Mouse (Mus musculus): ENCODE results near the gene Hoxd8. TPM values are rescaled to one million over a fixed set of nuclear protein-coding genes. Genes with fewer than 3 reads are reported as not detected.

The Hoxd8 gene
- polyA plus RNA-seq, 1 experiment from 2014 or later = 0.42 TPM

DNA sequence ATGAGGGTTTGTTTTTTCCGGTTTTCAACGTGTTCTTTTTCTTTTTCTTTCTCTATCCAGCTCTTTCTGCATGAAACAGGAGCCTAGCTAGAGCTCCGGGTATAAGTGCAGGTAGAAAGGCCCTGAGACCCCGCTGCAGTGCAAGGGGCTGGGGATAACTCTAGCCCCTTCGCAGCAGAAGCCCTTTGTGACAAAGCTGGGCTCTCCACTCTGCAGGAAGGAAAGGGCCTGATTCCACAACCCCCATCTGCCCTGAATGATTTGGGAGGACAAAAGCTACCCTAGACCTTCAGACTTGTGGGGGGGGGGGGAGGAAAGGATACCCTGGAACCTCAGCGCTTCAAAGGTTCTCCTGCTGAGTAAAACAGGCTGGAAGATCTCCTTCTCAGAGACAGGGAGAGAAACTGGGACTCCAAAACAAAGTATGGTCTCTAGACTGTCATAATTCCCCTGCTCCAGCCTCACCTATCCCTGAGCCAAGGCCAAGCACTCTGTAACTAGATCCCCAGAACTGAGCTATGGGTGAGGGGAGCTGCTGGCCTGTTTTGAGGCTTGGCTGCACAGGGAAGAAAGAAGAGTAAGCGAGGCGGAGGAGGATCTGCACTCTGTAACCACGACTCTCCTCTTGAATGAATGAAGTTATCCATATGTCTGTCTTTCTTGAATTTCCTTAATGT is 27.9 kb upstream of the Hoxd8 start:
- 6% methylated on average over 9 of the region's 9 CpGs for WGBS
- ATAC-seq (replicated peaks; ENCODE audit: extremely low read depth, insufficient read depth, low FRiP score) = no peak

DNA sequence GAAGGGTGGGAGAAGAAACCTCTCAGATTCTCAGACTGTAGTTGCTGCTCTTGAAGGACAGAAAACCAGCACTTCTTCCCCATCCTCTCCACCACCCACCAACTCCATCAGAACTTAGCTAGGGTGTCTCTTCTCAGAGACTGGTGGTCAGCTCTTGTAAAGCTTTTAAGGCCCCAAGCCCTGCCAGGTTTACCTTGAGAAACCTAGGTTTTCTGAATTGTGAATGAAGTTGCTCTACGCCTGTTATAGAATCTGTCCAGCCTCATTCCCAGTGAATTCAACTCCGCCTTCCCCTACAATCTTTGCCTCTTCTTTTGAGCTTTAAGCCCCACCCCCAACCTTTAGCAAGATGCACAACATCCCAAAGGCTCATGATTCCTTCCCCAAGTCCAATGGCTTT is 27.3 kb upstream of the Hoxd8 start:
- Histone ChIP-seq H3K27me3 (ENCODE audit: control insufficient read depth, insufficient read depth, low read length) (peaks cover 100% of the 10 kb centered on the region), H3K4me2 (ENCODE audit: low read depth, low read length) (no peak overlapping the region), H3K9ac (ENCODE audit: low read length) (no peak overlapping the region), H3K4me3 (ENCODE audit: low read length) (no peak overlapping the region), H3K27ac (ENCODE audit: low read length) (no peak overlapping the region), H3K9me3 (replicated peaks; ENCODE audit: control insufficient read depth, low read length) (no peaks in the 10 kb centered on the region), H3K36me3 (ENCODE audit: control insufficient read depth, insufficient read depth) (no peaks in the 10 kb centered on the region), H3K4me1 (ENCODE audit: control insufficient read depth, insufficient read depth, low read length) (peaks cover 3% of the 10 kb centered on the region; the same call in 1 of the 2 replicates)
- ATAC-seq (replicated peaks; ENCODE audit: extremely low read depth, insufficient read depth, low FRiP score) = no peak
- 22% methylated on average over 2 of the region's 2 CpGs for WGBS

More for the DNA sequence above, 27.9 kb upstream of the Hoxd8 start:
- peaks cover 3% of the 10 kb centered on the region; the same call in 1 of the 2 replicates for H3K4me1 ChIP-seq (ENCODE audit: control insufficient read depth, insufficient read depth, low read length)
- peaks cover 100% of the 10 kb centered on the region for H3K27me3 ChIP-seq (ENCODE audit: control insufficient read depth, insufficient read depth, low read length)
- H3K4me3 ChIP-seq (ENCODE audit: low read length) = no peak overlapping the region
- H3K4me2 ChIP-seq (ENCODE audit: low read depth, low read length) = no peak overlapping the region
- H3K9me3 ChIP-seq (replicated peaks; ENCODE audit: control insufficient read depth, low read length) = no peaks in the 10 kb centered on the region
- no peaks in the 10 kb centered on the region for H3K36me3 ChIP-seq (ENCODE audit: control insufficient read depth, insufficient read depth)
- no peak overlapping the region for H3K27ac ChIP-seq (ENCODE audit: low read length)
- no peak overlapping the region for H3K9ac ChIP-seq (ENCODE audit: low read length)

DNA sequence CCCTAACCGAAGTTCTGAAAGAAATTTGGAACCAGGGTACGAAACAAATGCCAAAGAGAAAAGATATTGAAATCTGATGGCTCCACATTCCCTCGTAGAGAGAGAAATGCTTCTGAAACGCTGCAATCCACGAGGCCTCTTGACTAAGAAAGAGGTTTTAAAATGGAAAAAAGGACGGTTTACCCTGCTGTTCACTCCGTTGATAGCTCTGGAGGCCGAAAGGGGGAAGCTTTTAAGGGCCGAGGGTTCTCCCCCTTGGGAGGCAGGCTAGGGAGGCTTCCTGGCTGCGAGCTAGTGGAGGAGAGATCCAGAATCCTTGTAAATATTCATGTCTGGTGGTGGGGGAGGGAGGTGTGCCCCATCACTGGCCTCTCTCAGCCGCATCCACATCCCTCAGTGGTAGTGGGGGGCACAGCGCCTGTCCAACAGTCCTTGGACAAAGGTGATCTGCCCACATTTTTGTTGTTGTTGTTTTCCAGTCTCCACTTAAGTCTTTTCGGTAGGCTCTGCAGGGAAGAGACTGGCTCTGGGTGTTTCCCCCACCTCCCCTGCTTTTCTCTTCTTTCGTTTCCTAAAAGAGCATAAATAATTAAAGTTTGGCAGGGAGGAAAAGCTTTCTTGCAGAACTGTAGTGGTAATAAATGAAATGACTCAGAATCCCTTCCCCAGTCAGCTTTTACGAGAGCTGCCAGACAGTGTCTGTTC is 25.4 kb upstream of the Hoxd8 start, which contains the start of gene Hoxd11:
Gene Hoxd11, plus strand, starts transcription at position 667 of the 705 bp plus-strand sequence.
- Histone ChIP-seq H3K9ac (ENCODE audit: low read length) (no peak within 1 kb of the TSS), H3K4me3 (ENCODE audit: low read length) (no peak within 1 kb of the TSS), H3K27ac (ENCODE audit: low read length) (no peak within 1 kb of the TSS), H3K4me2 (ENCODE audit: low read depth, low read length) (no peak within 1 kb of the TSS), H3K27me3 (ENCODE audit: control insufficient read depth, insufficient read depth, low read length) (peaks cover 99% of the 10 kb centered on the region), H3K9me3 (replicated peaks; ENCODE audit: control insufficient read depth, low read length) (no peaks in the 10 kb centered on the region), H3K36me3 (ENCODE audit: control insufficient read depth, insufficient read depth) (no peaks in the 10 kb centered on the region), H3K4me1 (ENCODE audit: control insufficient read depth, insufficient read depth, low read length) (no peaks in the 10 kb centered on the region)
- ATAC-seq (replicated peaks; ENCODE audit: extremely low read depth, insufficient read depth, low FRiP score) = no peak
- 2% methylated on average over 15 of the region's 15 CpGs for WGBS

DNA sequence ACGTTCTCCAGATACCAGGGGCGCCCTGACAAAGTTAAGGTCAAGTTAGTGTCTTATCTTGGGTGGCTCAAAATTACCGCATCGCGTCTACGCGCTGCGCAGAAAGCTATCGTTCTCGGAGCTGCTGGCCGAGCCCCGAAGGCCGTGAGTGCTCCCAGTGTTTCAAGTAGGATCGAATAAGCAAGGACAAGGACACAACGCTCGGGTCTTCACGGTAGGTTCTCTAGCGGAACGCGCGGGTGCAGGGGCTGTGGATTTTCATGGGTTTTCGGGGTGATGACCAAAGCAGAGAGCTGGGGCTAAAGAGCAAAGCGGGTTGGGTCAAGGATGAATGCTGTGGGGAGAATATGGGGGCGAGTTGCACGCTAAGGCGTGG is 24.8 kb upstream of the Hoxd8 start:
- ATAC-seq (replicated peaks; ENCODE audit: extremely low read depth, insufficient read depth, low FRiP score) = no peak

DNA sequence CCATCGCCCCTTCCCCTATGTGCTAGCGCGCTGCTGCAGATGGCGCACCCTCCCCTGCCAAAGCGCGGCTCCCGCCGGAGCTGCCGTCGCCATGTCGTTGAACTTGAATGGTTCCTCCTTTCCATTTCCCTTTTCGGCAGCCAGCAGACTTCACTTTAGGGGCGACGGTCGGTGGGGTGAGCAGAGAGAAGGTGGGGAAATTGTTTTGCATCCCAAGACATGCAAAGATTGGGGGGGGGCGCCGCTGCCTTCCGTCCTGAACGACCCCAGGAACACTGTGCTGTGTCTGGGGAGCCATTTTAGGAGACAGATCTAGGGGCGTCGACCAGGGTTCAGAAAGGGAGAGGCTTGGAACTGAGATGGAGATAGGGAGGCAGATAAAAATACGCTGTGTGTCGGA is 24.4 kb upstream of the Hoxd8 start:
- 2% methylated on average over 23 of the region's 23 CpGs for WGBS
- no peak overlapping the region for H3K4me2 ChIP-seq (ENCODE audit: low read depth, low read length)
- no peak overlapping the region for H3K4me3 ChIP-seq (ENCODE audit: low read length)
- H3K27ac ChIP-seq (ENCODE audit: low read length) = no peak overlapping the region
- ATAC-seq (replicated peaks; ENCODE audit: extremely low read depth, insufficient read depth, low FRiP score) = no peak
- H3K9me3 ChIP-seq (replicated peaks; ENCODE audit: control insufficient read depth, low read length) = no peaks in the 10 kb centered on the region
- peaks cover 99% of the 10 kb centered on the region for H3K27me3 ChIP-seq (ENCODE audit: control insufficient read depth, insufficient read depth, low read length)
- H3K4me1 ChIP-seq (ENCODE audit: control insufficient read depth, insufficient read depth, low read length) = no peaks in the 10 kb centered on the region
- H3K36me3 ChIP-seq (ENCODE audit: control insufficient read depth, insufficient read depth) = no peaks in the 10 kb centered on the region
- no peak overlapping the region for H3K9ac ChIP-seq (ENCODE audit: low read length)

More for the DNA sequence above, 24.8 kb upstream of the Hoxd8 start:
- peaks cover 99% of the 10 kb centered on the region for H3K27me3 ChIP-seq (ENCODE audit: control insufficient read depth, insufficient read depth, low read length)
- no peak overlapping the region for H3K4me3 ChIP-seq (ENCODE audit: low read length)
- no peaks in the 10 kb centered on the region for H3K9me3 ChIP-seq (replicated peaks; ENCODE audit: control insufficient read depth, low read length)
- H3K27ac ChIP-seq (ENCODE audit: low read length) = no peak overlapping the region
- H3K4me1 ChIP-seq (ENCODE audit: control insufficient read depth, insufficient read depth, low read length) = no peaks in the 10 kb centered on the region
- H3K9ac ChIP-seq (ENCODE audit: low read length) = no peak overlapping the region
- under 1% methylated on average over 26 of the region's 26 CpGs for WGBS
- H3K36me3 ChIP-seq (ENCODE audit: control insufficient read depth, insufficient read depth) = no peaks in the 10 kb centered on the region
- H3K4me2 ChIP-seq (ENCODE audit: low read depth, low read length) = no peak overlapping the region

DNA sequence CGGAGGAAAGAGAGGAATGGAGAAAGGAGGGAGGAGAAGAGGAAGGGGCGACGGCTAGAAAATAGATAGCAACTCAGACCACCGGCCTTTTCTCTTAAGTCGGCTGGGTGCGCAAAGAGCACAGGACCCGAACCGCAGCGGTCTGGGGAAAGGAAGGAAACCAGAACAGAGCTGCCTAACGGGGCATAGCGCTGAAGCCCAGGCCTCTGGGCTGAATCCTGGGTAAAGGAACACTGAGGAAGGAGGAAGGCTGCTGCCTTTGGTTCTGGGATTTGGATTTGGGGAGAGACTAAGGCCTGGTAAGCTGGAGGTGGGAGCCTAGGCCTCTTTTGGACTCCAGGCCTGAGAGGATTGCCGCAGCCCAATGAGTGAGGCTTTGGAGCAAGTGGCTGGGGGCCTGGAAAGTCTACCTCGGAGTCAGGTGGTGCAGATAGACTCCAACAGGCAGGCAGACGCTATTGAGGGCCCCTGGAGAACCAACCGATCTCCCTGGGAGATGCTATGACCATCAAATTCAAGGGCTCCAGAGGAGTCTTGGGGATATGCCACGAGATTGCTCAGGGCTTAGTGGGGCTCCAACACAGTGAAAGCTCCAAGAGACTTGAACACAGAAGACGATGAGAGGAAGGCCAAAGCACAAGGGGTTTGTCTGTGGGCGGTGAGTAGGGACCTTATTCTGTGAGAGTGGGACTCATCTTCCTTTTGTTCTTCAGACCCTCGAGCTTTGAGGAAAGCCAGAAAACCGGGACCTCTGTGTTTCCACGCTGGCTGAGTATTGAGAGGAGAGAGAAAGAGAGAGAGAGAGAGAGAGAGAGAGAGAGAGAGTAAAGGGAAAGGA is 23.6 kb upstream of the Hoxd8 start:
- Histone ChIP-seq H3K4me2 (ENCODE audit: low read depth, low read length) (no peak overlapping the region), H3K4me1 (ENCODE audit: control insufficient read depth, insufficient read depth, low read length) (no peaks in the 10 kb centered on the region), H3K9ac (ENCODE audit: low read length) (no peak overlapping the region), H3K27me3 (ENCODE audit: control insufficient read depth, insufficient read depth, low read length) (peaks cover 98% of the 10 kb centered on the region), H3K27ac (ENCODE audit: low read length) (no peak overlapping the region), H3K4me3 (ENCODE audit: low read length) (no peak overlapping the region), H3K9me3 (replicated peaks; ENCODE audit: control insufficient read depth, low read length) (no peaks in the 10 kb centered on the region), H3K36me3 (ENCODE audit: control insufficient read depth, insufficient read depth) (no peaks in the 10 kb centered on the region)
- WGBS = 2% methylated on average over 21 of the region's 21 CpGs
- ATAC-seq (replicated peaks; ENCODE audit: extremely low read depth, insufficient read depth, low FRiP score) = no peak

DNA sequence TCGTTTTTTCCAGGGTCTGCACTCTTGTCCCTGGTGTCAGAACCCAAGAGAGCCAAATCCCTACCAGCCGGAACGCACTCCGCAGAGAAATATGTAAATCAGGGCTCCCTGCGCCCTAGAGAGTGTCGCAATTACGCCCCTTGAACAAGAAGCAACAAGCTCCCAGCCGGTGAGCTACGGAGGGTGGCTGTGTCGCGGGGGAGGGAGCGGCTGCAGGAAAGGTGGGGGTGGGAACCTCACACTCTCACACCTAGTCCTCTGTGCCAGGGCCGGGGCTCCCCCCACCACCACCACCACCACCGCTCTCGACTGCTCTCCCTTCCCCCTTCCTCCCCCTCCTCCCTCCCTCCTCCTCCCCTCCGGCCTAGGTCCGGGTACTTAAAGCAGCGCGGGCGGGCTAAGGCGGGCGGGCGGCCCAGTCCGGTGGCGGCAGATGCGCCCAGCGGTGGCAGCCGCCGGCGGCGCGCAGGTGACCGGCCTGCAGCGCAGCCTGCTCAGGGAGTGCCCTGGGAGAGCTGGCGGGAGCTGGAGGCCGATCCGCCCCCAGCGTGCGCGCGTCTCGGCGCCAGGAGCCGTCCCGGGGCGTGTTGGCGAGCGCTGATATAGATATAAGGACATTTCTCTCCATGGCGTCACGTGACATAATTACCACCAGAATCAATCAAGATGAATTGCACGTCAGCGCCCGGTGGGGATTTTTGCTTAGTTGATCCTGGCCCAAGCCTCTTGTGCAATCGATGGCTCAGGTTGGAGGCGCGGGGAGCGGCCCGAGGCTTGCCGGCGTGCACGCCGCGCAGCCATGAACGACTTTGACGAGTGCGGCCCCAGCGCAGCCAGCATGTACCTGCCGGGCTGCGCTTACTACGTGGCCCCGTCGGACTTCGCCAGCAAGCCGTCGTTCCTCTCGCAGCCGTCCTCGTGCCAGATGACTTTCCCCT is 22.6 kb upstream of the Hoxd8 start:
- Histone ChIP-seq H3K4me3 (ENCODE audit: low read length) (peak overlapping the region; percentile 30), H3K27me3 (ENCODE audit: control insufficient read depth, insufficient read depth, low read length) (peaks cover 93% of the 10 kb centered on the region), H3K4me2 (ENCODE audit: low read depth, low read length) (peak overlapping the region; percentile 25), H3K9ac (ENCODE audit: low read length) (no peak overlapping the region), H3K27ac (ENCODE audit: low read length) (no peak overlapping the region), H3K9me3 (replicated peaks; ENCODE audit: control insufficient read depth, low read length) (no peaks in the 10 kb centered on the region), H3K36me3 (ENCODE audit: control insufficient read depth, insufficient read depth) (no peaks in the 10 kb centered on the region), H3K4me1 (ENCODE audit: control insufficient read depth, insufficient read depth, low read length) (no peaks in the 10 kb centered on the region)
- ATAC-seq (replicated peaks; ENCODE audit: extremely low read depth, insufficient read depth, low FRiP score) = no peak
- WGBS = under 1% methylated on average over 69 of the region's 78 CpGs

DNA sequence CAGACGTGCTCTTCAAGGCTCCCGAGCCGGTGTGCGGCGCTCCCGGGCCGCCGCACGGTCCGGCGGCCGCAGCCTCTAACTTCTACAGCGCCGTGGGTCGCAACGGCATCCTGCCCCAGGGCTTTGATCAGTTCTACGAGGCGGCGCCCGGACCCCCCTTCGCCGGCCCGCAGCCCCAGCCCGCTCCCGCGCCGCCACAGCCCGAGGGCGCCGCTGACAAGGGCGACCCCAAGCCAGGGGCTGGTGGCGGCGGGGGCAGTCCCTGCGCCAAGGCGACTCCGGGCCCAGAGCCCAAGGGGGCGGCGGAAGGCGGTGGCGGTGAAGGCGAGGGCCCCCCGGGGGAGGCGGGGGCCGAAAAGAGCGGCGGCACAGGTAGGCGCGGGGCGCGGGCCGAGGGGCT is 21.6 kb upstream of the Hoxd8 start:
- no peak overlapping the region for H3K9ac ChIP-seq (ENCODE audit: low read length)
- H3K27me3 ChIP-seq (ENCODE audit: control insufficient read depth, insufficient read depth, low read length) = peaks cover 93% of the 10 kb centered on the region

More for the DNA sequence above, 21.6 kb upstream of the Hoxd8 start:
- peak overlapping the region; percentile 25 for H3K4me2 ChIP-seq (ENCODE audit: low read depth, low read length)
- H3K9me3 ChIP-seq (replicated peaks; ENCODE audit: control insufficient read depth, low read length) = no peaks in the 10 kb centered on the region
- H3K27ac ChIP-seq (ENCODE audit: low read length) = no peak overlapping the region
- 2% methylated on average over 38 of the region's 51 CpGs for WGBS
- H3K36me3 ChIP-seq (ENCODE audit: control insufficient read depth, insufficient read depth) = no peaks in the 10 kb centered on the region
- H3K4me1 ChIP-seq (ENCODE audit: control insufficient read depth, insufficient read depth, low read length) = no peaks in the 10 kb centered on the region
- ATAC-seq (replicated peaks; ENCODE audit: extremely low read depth, insufficient read depth, low FRiP score) = no peak
- H3K4me3 ChIP-seq (ENCODE audit: low read length) = peak overlapping the region; percentile 30
